Mouse (Mus musculus) heart, adult 2 months (tissue): ENCODE measurements around the gene Sema3f. TPM values are rescaled to one million over a fixed set of nuclear protein-coding genes. Genes with fewer than 3 reads are reported as not detected.

ENCODE experiments used
- DNase-seq, 2 experiments: peaks; one replicate each; pipeline ENCODE4 v3.0.0; 2021
- H3K27ac ChIP-seq: fragments of 200-600 bp; 2 replicates; pipeline ENCODE4 v1.8.1; 2022
- H3K27me3 ChIP-seq: fragments of 200-500 bp; 2 replicates; pipeline ENCODE4 v1.6.1; 2012; ENCODE audit warnings: mild to moderate bottlenecking, low read length, inconsistent platforms, mixed read lengths; ENCODE audit not compliant: control insufficient read depth, insufficient read depth
- H3K36me3 ChIP-seq: fragments of 200-500 bp; 2 replicates; pipeline ENCODE4 v1.6.1; 2012; ENCODE audit warnings: low read length, inconsistent platforms; ENCODE audit not compliant: control insufficient read depth, insufficient read depth
- H3K4me1 ChIP-seq: fragments of 200-500 bp; 2 replicates; pipeline ENCODE4 v1.6.1; 2011; ENCODE audit warnings: low read length; ENCODE audit not compliant: control insufficient read depth, insufficient read depth
- H3K4me3 ChIP-seq: fragments of 200-600 bp; 2 replicates; pipeline ENCODE4 v1.8.1; 2022
- H3K79me2 ChIP-seq: fragments of 200-500 bp; replicated peaks from 2 replicates; pipeline ENCODE4 v1.6.1; 2012; ENCODE audit warnings: mild to moderate bottlenecking, inconsistent platforms, low read length, moderate library complexity, mixed read lengths; ENCODE audit not compliant: control insufficient read depth, insufficient read depth
- H3K9ac ChIP-seq: fragments of 200-500 bp; 2 replicates; pipeline ENCODE4 v1.6.1; 2012; ENCODE audit warnings: low read depth, mild to moderate bottlenecking, control low read depth, inconsistent platforms, low read length, mixed read lengths
- CTCF ChIP-seq: fragments of 200-600 bp; IDR thresholded peaks from 2 replicates; pipeline ENCODE4 v1.8.1; 2022; ENCODE audit warnings: antibody characterized with exemption, mild to moderate bottlenecking, moderate library complexity
- EP300 ChIP-seq: fragments of 200-500 bp; IDR thresholded peaks from 2 replicates; pipeline ENCODE4 v1.6.1; 2011; ENCODE audit warnings: low read depth, low read length, control low read depth; ENCODE audit not compliant: insufficient read depth
- POLR2A ChIP-seq: fragments of 200-500 bp; IDR thresholded peaks from 2 replicates; pipeline ENCODE4 v1.6.1; 2011; ENCODE audit warnings: mild to moderate bottlenecking, low read depth, low read length, control low read depth; ENCODE audit not compliant: insufficient read depth
- WGBS: fragments of 180-500 bp; shearing (Covaris S2); methylation state at CpG from one replicate; pipeline ENCODE4 v1.1.7; 2018; 5-methylcytosine and 5-hydroxymethylcytosine counted together
- intact Hi-C: fragments of 180-260 bp; cut with DNase I; formaldehyde crosslinking; loops from one replicate; pipeline ENCODE4 v1.15.1; 2025
- polyA plus RNA-seq: library from polyadenylated mRNA; depleted of rRNA; stranded (reverse); fragments of >200 nt; gene quantifications from 2 replicates; pipeline ENCODE4 v1.2.3, GENCODE M21; 2012
- total RNA-seq, 2 experiments: library from RNA; stranded (reverse); gene quantifications; 2 replicates each; pipeline ENCODE4 v1.2.3; 2021

The Sema3f gene
- total and polyA plus RNA-seq, 3 experiments, result 13.4 to 31.8 (median 16.8) TPM

DNA sequence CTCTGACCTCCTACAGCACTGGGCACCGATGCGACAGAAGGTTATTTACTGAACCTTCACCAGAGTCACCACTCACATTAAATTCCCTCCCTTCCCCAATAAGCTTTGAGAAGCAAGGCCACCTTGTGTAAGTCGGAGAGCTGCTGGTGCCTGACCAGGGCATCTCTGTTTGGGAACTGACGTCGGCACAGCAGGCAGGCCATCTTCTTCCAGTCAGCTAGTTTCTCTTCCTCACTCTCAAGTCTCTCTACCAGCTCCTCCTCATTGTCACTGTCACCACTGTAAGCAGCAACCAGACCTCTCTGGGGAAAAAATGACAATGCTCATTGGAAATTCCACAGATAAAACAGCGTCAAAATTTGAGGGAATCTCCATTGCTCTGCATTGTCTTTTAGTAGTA is 33.8 kb upstream of the Sema3f start:
- no peak overlapping the region for H3K9ac ChIP-seq
- DNase-seq, result no peak
- H3K36me3 ChIP-seq, result peaks cover 31% of the 10 kb centered on the region
- no peaks in the 10 kb centered on the region for H3K4me1 ChIP-seq
- no peak overlapping the region for H3K4me3 ChIP-seq
- 81% methylated on average over 6 of the region's 6 CpGs for WGBS
- TF ChIP-seq CTCF, result no peak
- TF ChIP-seq EP300, result no peak
- no peak for TF ChIP-seq POLR2A
- H3K79me2 ChIP-seq, result no peaks in the 10 kb centered on the region
- intact Hi-C loops, result no loop called here
- no peaks in the 10 kb centered on the region for H3K27me3 ChIP-seq
- no peak overlapping the region for H3K27ac ChIP-seq

- peak in 1 of 2 experiments; percentile 44 for DNase-seq
- 60% methylated on average over 4 of the region's 4 CpGs for WGBS
- H3K27me3 ChIP-seq, result peaks cover 3% of the 10 kb centered on the region
- H3K79me2 ChIP-seq, result no peaks in the 10 kb centered on the region
- no peak overlapping the region for H3K4me3 ChIP-seq
- no peaks in the 10 kb centered on the region for H3K4me1 ChIP-seq
- no peak for TF ChIP-seq POLR2A
- TF ChIP-seq EP300, result no peak
- peak; percentile 65 for TF ChIP-seq CTCF
- intact Hi-C loops, result loop anchor here (1.0 to 5.0 kb wide), 4 partner anchors 28 to 137 kb away; partner anchors contain the start of gene Sema3f
- no peak overlapping the region for H3K27ac ChIP-seq
- no peaks in the 10 kb centered on the region; the same call in 1 of the 2 replicates for H3K36me3 ChIP-seq
- H3K9ac ChIP-seq, result no peak overlapping the region
Observed at GRCm38 (mm10) chr9:107738841-107739202, 28.5 kb upstream of the Sema3f start.

GRCm38 (mm10) chr9:107738020-107738840 is 28.0 kb upstream of the Sema3f start:
- H3K27ac ChIP-seq, result no peak overlapping the region
- TF ChIP-seq EP300 (peak; percentile 94), POLR2A (peak; percentile 41; the same call in 1 of the 2 replicates), CTCF (peak; percentile 95)
- H3K4me1 ChIP-seq, result no peaks in the 10 kb centered on the region
- no peak overlapping the region for H3K4me3 ChIP-seq
- peaks cover 3% of the 10 kb centered on the region for H3K27me3 ChIP-seq
- WGBS, result 20% methylated on average over 7 of the region's 7 CpGs
- intact Hi-C loops, result loop anchor here (1.0 to 5.0 kb wide), 4 partner anchors 27 to 136 kb away; partner anchors contain the start of gene Sema3f
- no peaks in the 10 kb centered on the region for H3K79me2 ChIP-seq
- DNase-seq, result peak; percentile 84 to 90
- H3K9ac ChIP-seq, result no peak overlapping the region
- no peaks in the 10 kb centered on the region for H3K36me3 ChIP-seq

DNA sequence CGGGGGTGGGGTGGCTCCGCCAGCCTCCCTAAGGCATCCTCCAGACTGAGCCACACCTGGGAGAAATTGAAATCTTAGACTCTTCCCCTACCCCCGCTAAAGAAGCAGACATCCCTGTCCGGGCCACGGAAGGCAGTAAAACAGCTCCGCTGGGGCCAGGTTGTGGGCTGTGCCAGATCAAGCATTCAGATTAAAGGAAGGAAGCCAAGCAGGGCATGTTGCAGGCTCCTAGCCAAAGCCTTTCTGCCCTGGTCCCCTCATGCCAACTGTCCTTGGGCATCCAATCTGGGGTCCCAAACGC is 25.9 kb upstream of the Sema3f start:
- Histone ChIP-seq H3K27me3 (peaks cover 3% of the 10 kb centered on the region), H3K79me2 (no peaks in the 10 kb centered on the region), H3K4me1 (no peaks in the 10 kb centered on the region), H3K4me3 (no peak overlapping the region), H3K9ac (no peak overlapping the region), H3K27ac (no peak overlapping the region), H3K36me3 (no peaks in the 10 kb centered on the region)
- WGBS, result 3% methylated on average over 7 of the region's 7 CpGs
- TF ChIP-seq CTCF, result no peak
- TF ChIP-seq POLR2A, result no peak
- TF ChIP-seq EP300, result no peak
- DNase-seq, result peak in 1 of 2 experiments; percentile 20
- intact Hi-C loops, result loop anchor here (5.0 kb wide), 1 partner anchor 134 kb away; no protein-coding TSS in a partner anchor

- H3K27ac ChIP-seq, result no peak overlapping the region
- no peak for TF ChIP-seq EP300
- no peak for TF ChIP-seq CTCF
- no peak for TF ChIP-seq POLR2A
- peaks cover 3% of the 10 kb centered on the region for H3K27me3 ChIP-seq
- DNase-seq, result peak in 1 of 2 experiments; percentile 18
- no peaks in the 10 kb centered on the region for H3K4me1 ChIP-seq
- no peak overlapping the region for H3K4me3 ChIP-seq
- H3K36me3 ChIP-seq, result no peaks in the 10 kb centered on the region
- H3K9ac ChIP-seq, result no peak overlapping the region
- WGBS, result 19% methylated on average over 17 of the region's 17 CpGs
- intact Hi-C loops, result loop anchor here (5.0 kb wide), 1 partner anchor 133 kb away; no protein-coding TSS in a partner anchor
- no peaks in the 10 kb centered on the region for H3K79me2 ChIP-seq
Observed at GRCm38 (mm10) chr9:107735356-107736184, 25.3 kb upstream of the Sema3f start.
